Mouse (Mus musculus) heart, postnatal 10 days (tissue): Measurements from ENCODE around the gene Iqcf3. TPM values are rescaled to one million over a fixed set of nuclear protein-coding genes. Genes with fewer than 3 reads are reported as not detected.

Source experiments
- DNase-seq, 2 experiments: peaks; one replicate each; pipeline ENCODE4 v3.0.0; 2021
- intact Hi-C: fragments of 180-260 bp; cut with DNase I; formaldehyde crosslinking; loops from one replicate; pipeline ENCODE4 v1.15.1; 2025
- total RNA-seq, 2 experiments: library from RNA; stranded (reverse); gene quantifications; 2 replicates each; pipeline ENCODE4 v1.2.3; 2021

Gene Iqcf3
- total RNA-seq, 2 experiments from 2014 or later, result not detected

- no peak for DNase-seq
- intact Hi-C loops, result loop anchor here (2.0 kb wide), 1 partner anchor 185 kb away; no protein-coding TSS in a partner anchor
Measured at GRCm38 (mm10) chr9:106473753-106474105, 87.7 kb downstream of the Iqcf3 start.

GRCm38 (mm10) chr9:106473081-106473752 lies 88.2 kb downstream of the Iqcf3 start:
- no peak for DNase-seq
- intact Hi-C loops, result loop anchor here (2.0 kb wide), 1 partner anchor 184 kb away; no protein-coding TSS in a partner anchor

- intact Hi-C loops, result loop anchor here (2.0 kb wide), 1 partner anchor 184 kb away; no protein-coding TSS in a partner anchor
- DNase-seq, result no peak
Measured at GRCm38 (mm10) chr9:106472321-106472720, 89.1 kb downstream of the Iqcf3 start.

GRCm38 (mm10) chr9:106471892-106472291 lies 89.5 kb downstream of the Iqcf3 start:
- intact Hi-C loops, result loop anchor here (2.0 kb wide), 1 partner anchor 183 kb away; no protein-coding TSS in a partner anchor
- DNase-seq, result peak; percentile 76 to 77

GRCm38 (mm10) chr9:106470991-106471750 lies 90.3 kb downstream of the Iqcf3 start:
- intact Hi-C loops, result no loop called here
- no peak for DNase-seq

GRCm38 (mm10) chr9:106469776-106470175 lies 91.7 kb downstream of the Iqcf3 start:
- intact Hi-C loops, result no loop called here
- no peak for DNase-seq

GRCm38 (mm10) chr9:106469317-106469716 lies 92.1 kb downstream of the Iqcf3 start:
- intact Hi-C loops, result no loop called here
- no peak for DNase-seq

- DNase-seq, result no peak
- intact Hi-C loops, result no loop called here
Measured at GRCm38 (mm10) chr9:106467746-106468145, 93.7 kb downstream of the Iqcf3 start.

GRCm38 (mm10) chr9:106466721-106467120 lies 94.7 kb downstream of the Iqcf3 start:
- DNase-seq, result no peak
- intact Hi-C loops, result no loop called here

GRCm38 (mm10) chr9:106465571-106466200 lies 95.7 kb downstream of the Iqcf3 start, which contains the start of gene Gpr62:
TSS of gene Gpr62 (minus strand) at chr9:106465938.
- DNase-seq, result peak in 1 of 2 experiments; percentile 31
- intact Hi-C loops, result no loop called here

- peak; percentile 66 to 67 for DNase-seq
- intact Hi-C loops, result no loop called here
Measured at GRCm38 (mm10) chr9:106464751-106465541, 96.5 kb downstream of the Iqcf3 start.

- intact Hi-C loops, result no loop called here
- no peak for DNase-seq
Measured at GRCm38 (mm10) chr9:106463122-106464063, 98.0 kb downstream of the Iqcf3 start.

GRCm38 (mm10) chr9:106462430-106462800 lies 99.0 kb downstream of the Iqcf3 start:
- DNase-seq, result no peak
- intact Hi-C loops, result no loop called here

GRCm38 (mm10) chr9:106461641-106462429 lies 99.6 kb downstream of the Iqcf3 start:
- intact Hi-C loops, result no loop called here
- no peak for DNase-seq

GRCm38 (mm10) chr9:106461026-106461415 lies 100.4 kb downstream of the Iqcf3 start:
- no peak for DNase-seq
- intact Hi-C loops, result no loop called here

GRCm38 (mm10) chr9:106460401-106461025 lies 100.9 kb downstream of the Iqcf3 start:
- intact Hi-C loops, result no loop called here

GRCm38 (mm10) chr9:106459946-106460345 lies 101.5 kb downstream of the Iqcf3 start:
- intact Hi-C loops, result no loop called here
- no peak for DNase-seq

More at GRCm38 (mm10) chr9:106460401-106461025, 100.9 kb downstream of the Iqcf3 start:
- no peak for DNase-seq

- peak; percentile 63 to 67 for DNase-seq
- intact Hi-C loops, result no loop called here
Measured at GRCm38 (mm10) chr9:106457920-106458319, 103.5 kb downstream of the Iqcf3 start.
